Mouse (Mus musculus): ENCODE measurements around the gene Dusp9.
A peak's percentile ranks its signal among the peaks of the same experiment; 100 is the strongest.

The Dusp9 gene

GRCm38 (mm10) chrX:73672031-73672431 is 32.8 kb downstream of the Dusp9 start:
- peak; percentile 56 for DNase-seq

GRCm38 (mm10) chrX:73672879-73673618 is 33.8 kb downstream of the Dusp9 start, which contains the start of gene Slc6a8:
TSS of gene Slc6a8 (plus strand) at chrX:73673150.
- DNase-seq: peak; percentile 43

- DNase-seq: no peak
Measured at GRCm38 (mm10) chrX:73673619-73673967, 34.4 kb downstream of the Dusp9 start.

DNA sequence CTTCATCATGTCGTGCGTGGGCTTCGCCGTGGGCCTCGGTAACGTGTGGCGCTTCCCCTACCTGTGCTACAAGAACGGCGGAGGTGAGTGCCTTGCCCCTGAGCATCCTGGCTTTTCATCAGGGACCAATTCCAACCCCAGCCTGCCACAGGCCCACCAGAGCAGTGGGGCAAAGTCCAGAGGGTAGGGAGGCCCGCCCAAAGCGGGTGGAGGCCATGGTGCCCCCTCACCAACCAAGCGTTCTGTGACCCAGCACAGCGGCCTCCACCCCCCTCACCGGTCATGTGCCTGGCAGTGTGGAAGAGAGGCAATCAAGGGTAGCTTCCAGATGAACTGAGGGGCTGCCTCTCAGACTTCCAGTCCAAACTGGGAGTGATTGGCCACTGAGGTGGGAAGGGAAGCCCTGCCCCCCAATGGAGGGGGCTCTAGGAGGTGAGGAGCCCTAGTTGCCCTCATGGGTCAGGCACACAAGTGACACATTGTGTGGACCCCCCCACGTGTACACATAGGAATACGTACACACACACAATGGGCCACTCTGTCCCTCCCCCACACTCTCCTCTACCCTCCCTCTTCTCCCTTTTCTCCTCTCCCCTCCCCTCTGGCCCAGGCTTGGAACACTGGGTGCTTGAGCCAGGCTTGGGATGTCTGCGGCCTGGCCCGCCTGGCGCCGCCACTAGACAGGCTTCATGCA is 34.9 kb downstream of the Dusp9 start:
- peak; percentile 43 for DNase-seq

- no peak for DNase-seq
Measured at GRCm38 (mm10) chrX:73675231-73675630, 36.0 kb downstream of the Dusp9 start.

DNA sequence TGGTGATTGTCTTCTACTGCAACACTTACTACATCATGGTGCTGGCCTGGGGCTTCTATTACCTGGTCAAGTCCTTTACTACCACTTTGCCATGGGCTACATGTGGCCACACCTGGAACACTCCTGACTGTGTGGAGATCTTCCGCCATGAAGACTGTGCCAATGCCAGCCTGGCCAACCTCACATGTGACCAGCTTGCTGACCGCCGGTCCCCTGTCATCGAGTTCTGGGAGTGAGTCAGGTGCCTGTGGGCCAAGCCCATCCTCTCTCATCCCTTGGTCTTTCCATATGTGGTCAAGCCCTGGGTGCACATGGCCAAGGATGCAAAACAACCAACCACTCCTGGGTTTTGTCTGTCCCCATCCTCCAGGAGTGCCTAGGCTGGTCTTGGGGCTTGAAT is 37.4 kb downstream of the Dusp9 start:
- DNase-seq: no peak

GRCm38 (mm10) chrX:73684156-73684555 is 44.9 kb downstream of the Dusp9 start:
- DNase-seq: no peak

- no peak for DNase-seq
Measured at GRCm38 (mm10) chrX:73684978-73685377, 45.8 kb downstream of the Dusp9 start.

GRCm38 (mm10) chrX:73685629-73686028 is 46.4 kb downstream of the Dusp9 start:
- no peak for DNase-seq

DNA sequence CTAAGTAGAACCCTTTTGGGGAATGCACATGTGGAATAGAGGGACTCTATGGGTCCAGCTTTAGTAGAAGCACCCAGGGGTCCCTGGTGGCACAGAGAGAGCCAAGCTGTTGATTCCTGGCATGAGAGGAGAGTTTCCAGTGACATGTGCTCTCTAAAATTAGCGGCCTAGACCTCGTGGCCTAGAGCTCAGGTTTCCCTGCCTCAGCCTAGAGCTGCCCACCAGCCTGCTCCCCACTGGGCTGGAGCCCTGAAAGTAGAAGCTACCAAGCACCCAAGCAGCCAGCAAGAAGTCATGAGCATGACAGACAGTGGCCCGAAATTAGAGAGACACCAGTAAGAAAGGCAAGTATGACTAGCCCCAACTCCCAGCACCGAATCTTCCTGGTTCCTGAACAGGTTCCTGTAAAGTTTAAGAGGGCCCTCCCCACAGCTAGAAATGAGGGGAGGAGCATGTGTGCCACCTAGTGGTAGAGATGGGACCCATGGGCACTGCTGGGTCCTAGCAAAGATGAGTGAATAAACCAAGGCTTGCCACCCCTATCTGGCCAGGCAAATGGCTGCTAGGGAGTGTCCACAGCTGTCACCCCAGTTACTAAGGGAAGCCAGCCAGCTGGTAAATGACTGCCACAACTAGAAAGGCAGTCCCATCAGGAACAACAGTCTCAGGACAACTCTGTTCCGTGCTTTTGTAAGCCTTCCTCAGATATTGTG is 51.9 kb downstream of the Dusp9 start:
- DNase-seq: peak; percentile 26
